Mouse (Mus musculus): ENCODE results near the gene Neurod2. TPM values are rescaled to one million over a fixed set of nuclear protein-coding genes. Genes with fewer than 3 reads are reported as not detected.
A peak's percentile ranks its signal among the peaks of the same experiment; 100 is the strongest.

Gene Neurod2
- total and polyA plus RNA-seq, 3 experiments, result not detected

DNA sequence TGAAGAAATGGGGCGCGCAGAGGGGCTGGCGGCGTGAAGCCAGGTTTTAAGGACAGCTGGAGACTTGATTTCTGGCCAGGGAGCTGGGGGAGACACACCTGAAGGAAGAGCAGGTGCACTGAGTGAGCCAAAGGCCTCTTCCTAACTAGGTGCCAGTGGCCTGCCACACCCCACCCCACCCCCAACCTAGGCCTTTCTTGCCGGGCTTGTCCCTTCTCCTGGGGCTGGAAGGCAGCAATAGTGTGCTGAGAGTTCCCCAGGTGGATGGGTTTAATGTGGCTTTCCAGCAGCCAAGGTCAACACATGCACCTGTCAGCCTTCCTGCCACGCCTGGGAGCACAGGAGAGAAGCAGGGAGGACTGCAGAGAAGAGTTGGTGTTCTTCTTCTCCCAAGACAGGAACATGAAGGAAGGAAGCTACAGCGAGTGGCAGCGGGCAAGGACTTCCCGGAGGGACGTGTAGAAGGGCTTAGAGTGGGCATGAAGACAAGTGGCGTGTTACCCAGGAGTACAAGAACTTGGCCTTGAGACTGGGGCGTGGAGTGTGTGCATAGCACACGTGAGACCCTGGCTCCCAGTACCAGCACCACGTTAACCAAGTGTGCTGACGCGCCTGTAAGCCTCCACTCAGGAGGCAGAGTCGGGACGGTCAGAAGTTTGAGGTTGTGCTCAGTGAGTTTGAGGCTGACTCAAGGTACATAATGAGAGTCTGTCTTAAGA is 23.0 kb upstream of the Neurod2 start:
- intact Hi-C loops (cut with DNase I), result no loop called here
- peaks cover 2% of the 10 kb centered on the region; the same call in 1 of the 2 replicates for H3K4me1 ChIP-seq (ENCODE audit: control insufficient read depth, insufficient read depth, low read length)
- WGBS, result 77% methylated on average over 18 of the region's 18 CpGs
- H3K27ac ChIP-seq, result no peak overlapping the region
- no peak overlapping the region for H3K4me3 ChIP-seq
- no peak for DNase-seq
- no peaks in the 10 kb centered on the region for H3K36me3 ChIP-seq (ENCODE audit: control insufficient read depth, insufficient read depth, low read length)
- H3K27me3 ChIP-seq (ENCODE audit: control insufficient read depth, insufficient read depth, low read length), result peaks cover 8% of the 10 kb centered on the region
- no peak for TF ChIP-seq CTCF (IDR thresholded peaks at IDR 0.05)
- TF ChIP-seq POLR2A (IDR thresholded peaks at IDR 0.05; ENCODE audit: insufficient read depth, low read depth, low read length), result no peak
- no peak for TF ChIP-seq EP300 (IDR thresholded peaks at IDR 0.05; ENCODE audit: insufficient read depth, low read depth, low read length)
- no peak overlapping the region for H3K9ac ChIP-seq (ENCODE audit: low read depth, low read length)
- H3K79me2 ChIP-seq (replicated peaks; ENCODE audit: control insufficient read depth, insufficient read depth, low read length), result no peaks in the 10 kb centered on the region

DNA sequence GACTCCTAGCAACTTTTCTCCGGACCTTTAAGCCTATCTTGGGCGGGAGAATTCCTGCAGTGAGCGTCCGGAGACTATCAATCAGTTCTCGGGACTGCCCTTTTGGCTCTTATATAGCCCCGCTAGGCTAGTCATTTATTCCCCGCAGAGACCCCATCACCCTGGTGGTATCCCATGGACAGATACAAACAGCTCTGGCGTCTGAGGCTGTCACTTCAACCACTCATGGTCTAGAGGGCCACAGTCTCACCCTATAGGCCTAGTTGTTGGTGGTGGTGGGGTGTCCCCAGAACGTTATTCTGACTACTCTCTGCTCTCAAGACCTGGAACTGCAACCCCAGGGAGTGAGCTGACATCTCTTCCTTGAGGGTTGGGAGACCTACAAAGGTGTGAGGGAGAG is 19.9 kb upstream of the Neurod2 start:
- intact Hi-C loops (cut with DNase I), result no loop called here
- H3K27me3 ChIP-seq (ENCODE audit: control insufficient read depth, insufficient read depth, low read length), result peaks cover 8% of the 10 kb centered on the region
- no peak overlapping the region for H3K27ac ChIP-seq
- no peaks in the 10 kb centered on the region; the same call in 1 of the 2 replicates for H3K4me1 ChIP-seq (ENCODE audit: control insufficient read depth, insufficient read depth, low read length)
- TF ChIP-seq CTCF (IDR thresholded peaks at IDR 0.05) (no peak), POLR2A (IDR thresholded peaks at IDR 0.05; ENCODE audit: insufficient read depth, low read depth, low read length) (no peak), EP300 (IDR thresholded peaks at IDR 0.05; ENCODE audit: insufficient read depth, low read depth, low read length) (no peak)
- DNase-seq, result no peak
- H3K36me3 ChIP-seq (ENCODE audit: control insufficient read depth, insufficient read depth, low read length), result no peaks in the 10 kb centered on the region
- H3K4me3 ChIP-seq, result no peak overlapping the region
- WGBS, result 35% methylated on average over 9 of the region's 9 CpGs
- H3K9ac ChIP-seq (ENCODE audit: low read depth, low read length), result no peak overlapping the region
- no peaks in the 10 kb centered on the region for H3K79me2 ChIP-seq (replicated peaks; ENCODE audit: control insufficient read depth, insufficient read depth, low read length)

GRCm38 (mm10) chr11:98348083-98348961 is 18.9 kb upstream of the Neurod2 start, which contains the start of gene Ppp1r1b:
TSS of gene Ppp1r1b (plus strand) at chr11:98348404.
- DNase-seq, result peak; percentile 55 to 56
- H3K4me1 ChIP-seq (ENCODE audit: control insufficient read depth, insufficient read depth, low read length), result no peaks in the 10 kb centered on the region; the same call in 1 of the 2 replicates
- H3K36me3 ChIP-seq (ENCODE audit: control insufficient read depth, insufficient read depth, low read length), result no peaks in the 10 kb centered on the region
- peak within 1 kb of the TSS; percentile 61 for H3K4me3 ChIP-seq
- intact Hi-C loops (cut with DNase I), result no loop called here
- H3K79me2 ChIP-seq (replicated peaks; ENCODE audit: control insufficient read depth, insufficient read depth, low read length), result no peaks in the 10 kb centered on the region
- H3K27me3 ChIP-seq (ENCODE audit: control insufficient read depth, insufficient read depth, low read length), result peaks cover 8% of the 10 kb centered on the region
- no peak within 1 kb of the TSS for H3K27ac ChIP-seq
- TF ChIP-seq POLR2A (IDR thresholded peaks at IDR 0.05; ENCODE audit: insufficient read depth, low read depth, low read length) (no peak), CTCF (IDR thresholded peaks at IDR 0.05) (no peak), EP300 (IDR thresholded peaks at IDR 0.05; ENCODE audit: insufficient read depth, low read depth, low read length) (no peak)
- peak within 1 kb of the TSS; percentile 55 for H3K9ac ChIP-seq (ENCODE audit: low read depth, low read length)
- WGBS, result 1% methylated on average over 53 of the region's 55 CpGs

- Histone ChIP-seq H3K79me2 (replicated peaks; ENCODE audit: control insufficient read depth, insufficient read depth, low read length) (no peaks in the 10 kb centered on the region), H3K9ac (ENCODE audit: low read depth, low read length) (no peak overlapping the region), H3K27ac (no peak overlapping the region), H3K4me1 (ENCODE audit: control insufficient read depth, insufficient read depth, low read length) (no peaks in the 10 kb centered on the region; the same call in 1 of the 2 replicates), H3K4me3 (no peak overlapping the region), H3K27me3 (ENCODE audit: control insufficient read depth, insufficient read depth, low read length) (peaks cover 8% of the 10 kb centered on the region), H3K36me3 (ENCODE audit: control insufficient read depth, insufficient read depth, low read length) (no peaks in the 10 kb centered on the region)
- TF ChIP-seq POLR2A (IDR thresholded peaks at IDR 0.05; ENCODE audit: insufficient read depth, low read depth, low read length), result no peak
- no peak for TF ChIP-seq CTCF (IDR thresholded peaks at IDR 0.05)
- TF ChIP-seq EP300 (IDR thresholded peaks at IDR 0.05; ENCODE audit: insufficient read depth, low read depth, low read length), result no peak
- WGBS, result 17% methylated on average over 12 of the region's 12 CpGs
- intact Hi-C loops (cut with DNase I), result no loop called here
- DNase-seq, result no peak
Observed at GRCm38 (mm10) chr11:98347385-98348082, 18.1 kb upstream of the Neurod2 start.

GRCm38 (mm10) chr11:98346168-98346567 is 16.7 kb upstream of the Neurod2 start:
- no peak overlapping the region for H3K9ac ChIP-seq (ENCODE audit: low read depth, low read length)
- no peak overlapping the region for H3K27ac ChIP-seq
- H3K4me3 ChIP-seq, result no peak overlapping the region
- no peaks in the 10 kb centered on the region for H3K79me2 ChIP-seq (replicated peaks; ENCODE audit: control insufficient read depth, insufficient read depth, low read length)
- H3K4me1 ChIP-seq (ENCODE audit: control insufficient read depth, insufficient read depth, low read length), result no peaks in the 10 kb centered on the region; the same call in 1 of the 2 replicates
- DNase-seq, result no peak
- H3K27me3 ChIP-seq (ENCODE audit: control insufficient read depth, insufficient read depth, low read length), result peaks cover 8% of the 10 kb centered on the region
- intact Hi-C loops (cut with DNase I), result no loop called here
- H3K36me3 ChIP-seq (ENCODE audit: control insufficient read depth, insufficient read depth, low read length), result no peaks in the 10 kb centered on the region
- 31% methylated on average over 9 of the region's 9 CpGs for WGBS
- TF ChIP-seq CTCF (IDR thresholded peaks at IDR 0.05), result no peak
- no peak for TF ChIP-seq EP300 (IDR thresholded peaks at IDR 0.05; ENCODE audit: insufficient read depth, low read depth, low read length)
- no peak for TF ChIP-seq POLR2A (IDR thresholded peaks at IDR 0.05; ENCODE audit: insufficient read depth, low read depth, low read length)

Data from heart, adult 2 months (tissue).